Mouse (Mus musculus) stomach, postnatal 0 days (tissue): Measurements from ENCODE around the gene Fam173a.

Experiments used
- CTCF ChIP-seq: IDR thresholded peaks from 2 replicates; pipeline ENCODE4 v1.5.1; 2016; ENCODE audit warnings: antibody characterized with exemption, low read depth, mild to moderate bottlenecking, moderate library complexity
- EP300 ChIP-seq: optimal IDR thresholded peaks from 2 replicates; pipeline ENCODE3; 2016; ENCODE audit warnings: antibody characterized with exemption

DNA sequence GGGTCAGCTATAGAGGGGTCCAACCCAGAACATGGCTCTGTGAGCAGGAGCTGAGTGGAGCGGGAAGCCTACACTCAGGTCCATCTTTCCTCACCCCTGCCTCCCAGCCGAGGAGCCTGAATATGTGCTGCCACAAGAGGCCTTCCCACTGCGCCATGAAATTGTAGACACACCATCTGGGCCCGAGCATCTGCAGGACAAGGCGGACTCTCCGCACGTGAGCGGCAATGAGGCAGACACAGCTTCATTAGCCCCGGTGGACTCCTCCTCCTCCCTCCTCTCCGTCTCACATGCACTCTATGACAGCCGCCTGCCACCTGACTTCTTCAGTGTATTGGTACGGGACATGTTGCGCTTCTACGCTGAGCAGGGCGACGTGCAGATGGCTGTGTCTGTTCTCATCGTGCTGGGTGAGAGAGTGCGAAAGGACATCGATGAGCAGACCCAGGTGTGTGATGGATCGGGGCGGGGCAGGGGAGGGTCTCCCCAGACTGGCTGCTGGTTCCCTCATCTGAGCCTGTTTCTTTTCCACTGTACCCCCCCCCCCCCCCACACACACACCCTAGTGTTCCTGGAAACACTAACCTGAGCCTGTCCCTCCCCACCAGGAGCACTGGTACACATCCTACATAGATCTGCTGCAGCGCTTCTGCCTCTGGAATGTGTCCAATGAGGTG, 35.0 kb upstream of the Fam173a start:
- TF ChIP-seq CTCF (no peak), EP300 (no peak)
